Mouse (Mus musculus) cortical plate, adult 2 months (tissue): ENCODE results near the gene Crebbp.

Source experiments
- CTCF ChIP-seq: fragments of 200-500 bp; IDR thresholded peaks from 2 replicates; pipeline ENCODE4 v1.5.1; 2011; ENCODE audit warnings: mild to moderate bottlenecking, control low read depth, low read length; ENCODE audit not compliant: insufficient read depth; ENCODE audit errors: extremely low read depth
- POLR2A ChIP-seq: fragments of 200-500 bp; IDR thresholded peaks from 2 replicates; pipeline ENCODE4 v1.6.1; 2011; ENCODE audit warnings: mild to moderate bottlenecking, low read length, control low read depth; ENCODE audit not compliant: insufficient read depth; ENCODE audit errors: extremely low read depth

GRCm38 (mm10) chr16:4085051-4085450 is 128.7 kb downstream of the Crebbp start:
- TF ChIP-seq POLR2A: no peak
- no peak for TF ChIP-seq CTCF
